Mouse (Mus musculus) hindbrain, embryonic 16.5 days (tissue): ENCODE data around the gene Hnrnpl. TPM values are rescaled to one million over a fixed set of nuclear protein-coding genes. Genes with fewer than 3 reads are reported as not detected.
A peak's percentile ranks its signal among the peaks of the same experiment; 100 is the strongest.
"Not testable (repeated sequence)": the region's sequence is repeated elsewhere in the genome, so short reads cannot be mapped to it uniquely, and the experiment has no call there.

ENCODE experiments used
- ATAC-seq: fragments of 200-750 bp; cut with Nextera tagmentation; 2 replicates; pipeline ENCODE4 v1.8.0; 2017; ENCODE audit warnings: moderate TSS enrichment, moderate library complexity
- H3K27ac ChIP-seq: fragments of 300-500 bp; sonication (generic); 2 replicates; pipeline ENCODE4 v1.5.1; 2014; ENCODE audit warnings: low read depth, mild to moderate bottlenecking, control low read depth, low read length, moderate library complexity
- H3K27me3 ChIP-seq: fragments of 300-500 bp; sonication (generic); replicated peaks from 2 replicates; pipeline ENCODE4 v1.6.1; 2014; ENCODE audit warnings: low read length; ENCODE audit not compliant: control insufficient read depth, insufficient read depth
- H3K36me3 ChIP-seq: fragments of 300-500 bp; sonication (generic); 2 replicates; pipeline ENCODE4 v1.6.1; 2014; ENCODE audit warnings: mild to moderate bottlenecking, low read length, moderate library complexity, mixed read lengths; ENCODE audit not compliant: control insufficient read depth, insufficient read depth
- H3K4me1 ChIP-seq: fragments of 300-500 bp; sonication (generic); 2 replicates; pipeline ENCODE4 v1.6.1; 2014; ENCODE audit warnings: low read depth, low read length; ENCODE audit not compliant: control insufficient read depth, insufficient read depth
- H3K4me2 ChIP-seq: fragments of 300-500 bp; sonication (generic); 2 replicates; pipeline ENCODE4 v1.6.1; 2014; ENCODE audit warnings: mild to moderate bottlenecking, low read length, control low read depth, moderate library complexity
- H3K4me3 ChIP-seq: fragments of 300-500 bp; sonication (generic); 2 replicates; pipeline ENCODE4 v1.5.1; 2014; ENCODE audit warnings: mild to moderate bottlenecking, low read length, control low read depth, moderate library complexity
- H3K9ac ChIP-seq: fragments of 300-500 bp; sonication (generic); 2 replicates; pipeline ENCODE4 v1.6.1; 2014; ENCODE audit warnings: low read depth, mild to moderate bottlenecking, control low read depth, low read length, moderate library complexity
- H3K9me3 ChIP-seq: fragments of 300-500 bp; sonication (generic); 2 replicates; pipeline ENCODE4 v1.6.1; 2014; ENCODE audit warnings: mild to moderate bottlenecking, low read length, moderate library complexity; ENCODE audit not compliant: control insufficient read depth
- WGBS: fragments of 180-500 bp; shearing (Covaris S2); extraction: QIAGEN DNeasy Blood & Tissue Kit; methylation state at CpG from one replicate; pipeline ENCODE4 v1.1.7; 2014; 5-methylcytosine and 5-hydroxymethylcytosine counted together
- polyA plus RNA-seq: library from polyadenylated mRNA; unstranded; fragments of >200 nt; fragmentation: Nextera tagmentation; extraction: Ambion mirVana; gene quantifications from 2 replicates; pipeline ENCODE4 v1.2.1, GENCODE M21; 2015

Hnrnpl gene
- polyA plus RNA-seq, 1 experiment from 2014 or later: 117 TPM

DNA sequence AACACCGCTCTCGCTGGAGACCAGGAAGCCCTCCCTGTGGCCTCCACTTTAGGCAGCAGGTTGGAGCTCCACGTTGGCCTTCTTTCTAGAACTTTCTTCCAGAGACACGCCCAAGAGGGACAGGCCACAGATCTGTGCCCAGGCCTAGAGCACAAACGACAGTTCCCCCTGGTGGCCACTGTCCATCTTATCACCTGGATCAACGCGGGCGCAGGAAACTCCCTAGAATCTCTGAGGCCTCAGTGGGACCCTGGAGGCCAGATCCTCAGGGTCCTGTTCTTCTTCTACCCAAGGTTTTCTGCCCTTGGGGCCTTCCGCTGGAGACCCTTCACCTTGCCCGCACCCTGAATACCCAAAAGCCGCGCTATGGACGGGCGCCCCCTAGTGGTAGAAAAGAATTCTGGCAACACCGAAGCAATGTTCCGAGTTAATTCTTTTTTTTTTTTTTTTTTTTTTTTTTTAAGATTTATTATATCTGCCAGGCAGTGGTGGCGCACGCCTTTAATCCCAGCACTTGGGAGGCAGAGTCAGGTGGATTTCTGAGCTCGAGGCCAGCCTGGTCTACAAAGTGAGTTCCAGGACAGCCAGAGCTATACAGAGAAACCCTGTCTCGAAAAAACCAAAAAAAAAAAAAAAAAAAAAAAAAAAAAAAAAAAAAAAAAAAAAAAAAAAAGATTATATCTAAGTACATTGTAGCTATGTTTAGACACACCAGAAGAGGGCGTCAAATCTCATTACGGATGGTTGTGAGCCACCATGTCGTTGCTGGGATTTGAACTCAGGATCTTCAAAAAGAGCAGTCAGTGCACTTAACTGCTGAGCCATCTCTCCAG lies 59.4 kb downstream of the Hnrnpl start:
- not testable (repeated sequence) for ATAC-seq, H3K9me3 ChIP-seq, H3K9ac ChIP-seq, H3K27me3 ChIP-seq, H3K27ac ChIP-seq, H3K4me3 ChIP-seq, H3K4me1 ChIP-seq, H3K36me3 ChIP-seq
- H3K4me2 ChIP-seq: peak overlapping the region; percentile 28
- WGBS: 30% methylated on average over 23 of the region's 23 CpGs

DNA sequence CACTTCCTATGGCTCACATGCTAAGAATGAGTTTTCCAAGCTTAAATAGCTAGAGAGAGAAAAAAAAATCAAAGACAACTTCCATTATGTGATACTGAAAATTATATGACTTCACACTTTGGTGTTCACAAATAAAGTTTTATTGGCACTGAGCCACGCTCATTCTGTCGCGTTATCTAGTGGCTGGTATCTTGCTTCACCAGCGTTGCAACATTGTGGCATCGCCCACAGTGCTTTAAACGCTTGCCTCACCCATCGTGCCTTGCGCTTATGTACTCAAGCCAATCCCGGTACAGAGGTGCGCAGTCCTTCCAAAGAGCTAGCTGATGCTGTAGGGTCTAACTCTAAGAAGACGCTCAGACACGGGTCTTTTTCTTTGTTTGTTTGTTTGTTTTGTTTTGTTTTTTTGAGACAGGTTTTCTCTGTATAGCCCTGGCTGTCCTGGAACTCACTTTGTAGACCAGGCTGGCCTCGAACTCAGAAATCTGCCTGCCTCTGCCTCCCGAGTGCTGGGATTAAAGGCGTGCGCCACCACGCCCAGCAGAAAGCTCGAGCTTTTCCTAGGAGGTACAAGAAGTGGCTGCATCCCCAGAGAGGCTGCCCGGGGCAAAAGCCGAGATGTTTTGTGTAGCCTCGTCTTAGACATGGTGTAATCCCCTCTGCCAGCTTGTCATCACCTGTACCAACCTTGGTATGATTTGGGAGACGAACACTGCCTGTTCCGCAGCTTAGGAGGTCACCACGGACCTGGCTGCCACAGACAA lies 62.7 kb downstream of the Hnrnpl start:
- Histone ChIP-seq H3K27ac (no peak overlapping the region), H3K27me3 (no peaks in the 10 kb centered on the region), H3K4me1 (no peaks in the 10 kb centered on the region), H3K9ac (no peak overlapping the region), H3K4me3 (no peak overlapping the region), H3K36me3 (no peaks in the 10 kb centered on the region), H3K9me3 (no peaks in the 10 kb centered on the region), H3K4me2 (no peak overlapping the region)
- 89% methylated on average over 24 of the region's 24 CpGs for WGBS
- ATAC-seq: no peak

Other genes with a start within 250 kb of the Hnrnpl start
- 11.1 and 23.4 TPM in 2 replicates for gene Samd4b, start 210.4 kb upstream of the Hnrnpl start, polyA plus RNA-seq
- gene Pak4, start 210.4 kb upstream of the Hnrnpl start, polyA plus RNA-seq: 18.2 and 21.5 TPM in 2 replicates
- gene Acp7, start 177.2 kb upstream of the Hnrnpl start, polyA plus RNA-seq: 0.31 and 0.34 TPM in 2 replicates
- gene Fbxo27, start 115.7 kb upstream of the Hnrnpl start, polyA plus RNA-seq: 12.9 and 16.6 TPM in 2 replicates
- gene Fbxo17, start 91.7 kb upstream of the Hnrnpl start, polyA plus RNA-seq: 4.7 and 5.4 TPM in 2 replicates
- 107 and 113 TPM in 2 replicates for gene Mrps12, start 66.7 kb upstream of the Hnrnpl start, polyA plus RNA-seq
- gene Sars2, start 66.5 kb upstream of the Hnrnpl start, polyA plus RNA-seq: 18.7 and 20.8 TPM in 2 replicates
- gene Ccer2, start 52.4 kb upstream of the Hnrnpl start, polyA plus RNA-seq: 0.72 and 1.1 TPM in 2 replicates
- 128 and 130 TPM in 2 replicates for gene Sirt2, start 41.8 kb upstream of the Hnrnpl start, polyA plus RNA-seq
- 70.2 and 72.2 TPM in 2 replicates for gene Nfkbib, start 41.0 kb upstream of the Hnrnpl start, polyA plus RNA-seq
- gene Rinl, start 19.6 kb upstream of the Hnrnpl start, polyA plus RNA-seq: 2.8 and 2.9 TPM in 2 replicates
- 115 and 117 TPM in 2 replicates for gene Ech1, start 16.7 kb downstream of the Hnrnpl start, polyA plus RNA-seq
- 5.3 and 6.1 TPM in 2 replicates for gene Lgals4, start 25.3 kb downstream of the Hnrnpl start, polyA plus RNA-seq
- 4.9 and 5.3 TPM in 2 replicates for gene Lgals7, start 55.3 kb downstream of the Hnrnpl start, polyA plus RNA-seq
- 0.54 and 0.70 TPM in 2 replicates for gene Capn12, start 72.9 kb downstream of the Hnrnpl start, polyA plus RNA-seq
- 146 and 172 TPM in 2 replicates for gene Actn4, start 153.8 kb downstream of the Hnrnpl start, polyA plus RNA-seq
- 282 and 295 TPM in 2 replicates for gene Eif3k, start 173.3 kb downstream of the Hnrnpl start, polyA plus RNA-seq
- gene Map4k1, start 173.5 kb downstream of the Hnrnpl start, polyA plus RNA-seq: 10.7 and 13.8 TPM in 2 replicates